Mouse (Mus musculus) yolk sac, embryonic 10.5 days (tissue): ENCODE data around the gene 2310022B05Rik.

Experiments
- DNase-seq: peaks from one replicate; pipeline ENCODE4 v3.0.0-alpha.2; 2017; ENCODE audit warnings: low spot score

The 2310022B05Rik gene

GRCm38 (mm10) chr8:124663112-124663873, at the start of gene 2310022B05Rik:
TSS of gene 2310022B05Rik (minus strand) at chr8:124663369.
- peak; percentile 93 for DNase-seq

- DNase-seq, result no peak
These were observed 42.7 kb upstream of the 2310022B05Rik start for GRCm38 (mm10) chr8:124705823-124706222.

- no peak for DNase-seq
These were observed 41.2 kb upstream of the 2310022B05Rik start for GRCm38 (mm10) chr8:124704376-124704775.

GRCm38 (mm10) chr8:124703526-124703925, 40.4 kb upstream of the 2310022B05Rik start:
- no peak for DNase-seq

- no peak for DNase-seq
These were observed 39.0 kb upstream of the 2310022B05Rik start for GRCm38 (mm10) chr8:124702183-124702582.

- DNase-seq, result no peak
These were observed 37.9 kb upstream of the 2310022B05Rik start for GRCm38 (mm10) chr8:124701023-124701422.

- no peak for DNase-seq
These were observed 37.1 kb upstream of the 2310022B05Rik start for GRCm38 (mm10) chr8:124700271-124700670.

GRCm38 (mm10) chr8:124695424-124696100, 32.4 kb upstream of the 2310022B05Rik start:
- no peak for DNase-seq

GRCm38 (mm10) chr8:124691706-124692105, 28.5 kb upstream of the 2310022B05Rik start:
- DNase-seq, result no peak

GRCm38 (mm10) chr8:124688899-124689298, 25.7 kb upstream of the 2310022B05Rik start:
- no peak for DNase-seq

- no peak for DNase-seq
These were observed 19.0 kb upstream of the 2310022B05Rik start for GRCm38 (mm10) chr8:124682218-124682617.

GRCm38 (mm10) chr8:124681792-124682157, 18.6 kb upstream of the 2310022B05Rik start:
- no peak for DNase-seq

- DNase-seq, result no peak
These were observed 18.1 kb upstream of the 2310022B05Rik start for GRCm38 (mm10) chr8:124681077-124681791.

- DNase-seq, result no peak
These were observed 15.1 kb upstream of the 2310022B05Rik start for GRCm38 (mm10) chr8:124678246-124678645.

GRCm38 (mm10) chr8:124677486-124677885, 14.3 kb upstream of the 2310022B05Rik start:
- DNase-seq, result peak; percentile 55

- no peak for DNase-seq
These were observed 13.9 kb upstream of the 2310022B05Rik start for GRCm38 (mm10) chr8:124677078-124677477.

- DNase-seq, result no peak
These were observed 13.5 kb upstream of the 2310022B05Rik start for GRCm38 (mm10) chr8:124676661-124677060.

- no peak for DNase-seq
These were observed 9.2 kb upstream of the 2310022B05Rik start for GRCm38 (mm10) chr8:124672345-124672744.

GRCm38 (mm10) chr8:124668798-124669197, 5.6 kb upstream of the 2310022B05Rik start:
- DNase-seq, result no peak

- DNase-seq, result no peak
These were observed 1.2 kb upstream of the 2310022B05Rik start for GRCm38 (mm10) chr8:124664414-124664813.

- no peak for DNase-seq
These were observed 683 bp upstream of the 2310022B05Rik start for GRCm38 (mm10) chr8:124663874-124664230.

GRCm38 (mm10) chr8:124662446-124663111, 590 bp downstream of the 2310022B05Rik start:
- no peak for DNase-seq
